Mouse (Mus musculus): ENCODE data around the gene Gm11077. TPM values are rescaled to one million over a fixed set of nuclear protein-coding genes. Genes with fewer than 3 reads are reported as not detected.

Gene Gm11077
- polyA plus RNA-seq, 1 experiment from 2014 or later = not detected

DNA sequence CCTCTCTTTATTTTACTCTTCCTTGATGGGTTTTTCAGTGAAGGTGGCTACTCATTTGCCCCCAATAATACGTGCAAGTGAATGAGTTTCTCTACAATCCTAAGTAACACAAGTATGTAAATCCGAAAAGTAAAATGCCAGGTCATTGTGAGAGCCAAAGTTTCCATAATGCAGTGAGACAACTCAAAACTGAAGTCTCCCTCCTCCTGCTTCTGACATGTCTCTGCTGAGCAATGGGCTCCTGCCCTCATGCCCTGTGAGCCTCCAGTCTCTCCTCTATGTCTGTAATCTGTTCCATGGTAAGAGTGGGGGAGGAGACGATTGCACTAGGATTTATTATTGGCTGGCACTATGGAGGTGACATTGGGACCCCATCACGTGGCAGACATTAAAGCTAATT, 71.5 kb downstream of the Gm11077 start:
- no peak overlapping the region for H3K9ac ChIP-seq
- no peak for ATAC-seq (ENCODE audit: low FRiP score, low read depth)
- no peak overlapping the region for H3K4me2 ChIP-seq
- no peak overlapping the region for H3K4me3 ChIP-seq
- no peak overlapping the region for H3K27ac ChIP-seq (replicated peaks)
- H3K36me3 ChIP-seq = no peaks in the 10 kb centered on the region
- WGBS = 89% methylated on average over 4 of the region's 4 CpGs
- no peaks in the 10 kb centered on the region for H3K4me1 ChIP-seq (replicated peaks)
- no peaks in the 10 kb centered on the region for H3K27me3 ChIP-seq
- H3K9me3 ChIP-seq = no peaks in the 10 kb centered on the region

Other genes with a start within 250 kb of the Gm11077 start
- gene Aebp2, start 106.6 kb upstream of the Gm11077 start, polyA plus RNA-seq (2015; fragmentation: Nextera tagmentation; extraction: Ambion mirVana) = 8.6 and 10.6 TPM in 2 replicates

Data from hindbrain, embryonic 15.5 days (tissue).